Mouse (Mus musculus) lung, postnatal 0 days (tissue): ENCODE data around the gene Smok3a.

Experiments used
- CTCF ChIP-seq: IDR thresholded peaks from 2 replicates; pipeline ENCODE4 v1.5.1; 2016; ENCODE audit warnings: antibody characterized with exemption, mild to moderate bottlenecking
- EP300 ChIP-seq: IDR thresholded peaks from 2 replicates; pipeline ENCODE4 v1.6.1; 2016; ENCODE audit warnings: antibody characterized with exemption, mild to moderate bottlenecking, control low read depth

DNA sequence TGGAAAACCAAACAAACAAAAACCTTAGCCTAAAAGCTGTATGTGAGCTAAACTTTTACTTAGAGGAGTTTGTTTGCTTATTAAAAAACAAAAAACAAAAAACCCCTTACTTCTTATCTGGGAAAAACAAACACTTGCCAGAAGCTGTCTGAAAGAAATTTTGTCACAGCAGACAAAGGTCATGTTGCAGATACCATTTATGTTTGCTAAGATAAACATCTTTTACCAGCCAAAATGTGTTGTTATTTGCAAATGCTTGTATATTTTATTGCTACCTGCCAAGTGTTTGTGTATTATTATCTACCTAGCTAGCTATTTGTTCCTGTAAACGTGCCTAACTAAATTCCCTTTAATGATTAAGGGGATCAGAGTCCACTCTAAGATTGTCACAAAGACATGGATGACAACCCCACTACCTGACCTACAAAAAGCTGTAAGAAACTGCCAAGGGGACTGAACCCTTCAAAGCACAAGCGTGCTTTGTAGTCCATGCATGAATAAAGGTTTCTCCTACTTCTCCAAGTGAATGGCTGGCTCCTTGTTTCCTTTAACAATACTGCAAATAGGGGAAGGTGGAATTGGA, 62.3 kb downstream of the Smok3a start:
- no peak for TF ChIP-seq CTCF
- TF ChIP-seq EP300: no peak
